Mouse (Mus musculus) urinary bladder, postnatal 10 days (tissue): Measurements from ENCODE around the gene Ssbp3.

ENCODE experiments used
- DNase-seq: peaks from one replicate; pipeline ENCODE4 v3.0.0; 2022; ENCODE audit warnings: low spot score

Ssbp3 gene

GRCm38 (mm10) chr4:107011325-107012004 lies 101.0 kb downstream of the Ssbp3 start:
- DNase-seq, result no peak

GRCm38 (mm10) chr4:107012005-107012478 lies 101.5 kb downstream of the Ssbp3 start:
- DNase-seq, result no peak

- no peak for DNase-seq
Observed at GRCm38 (mm10) chr4:107012574-107012973, 102.1 kb downstream of the Ssbp3 start.

GRCm38 (mm10) chr4:107013119-107013816 lies 102.8 kb downstream of the Ssbp3 start:
- DNase-seq, result no peak

- no peak for DNase-seq
Observed at GRCm38 (mm10) chr4:107013817-107014260, 103.3 kb downstream of the Ssbp3 start.

GRCm38 (mm10) chr4:107015971-107016511 lies 105.5 kb downstream of the Ssbp3 start:
- no peak for DNase-seq

GRCm38 (mm10) chr4:107017257-107017656 lies 106.8 kb downstream of the Ssbp3 start:
- DNase-seq, result no peak

- no peak for DNase-seq
Observed at GRCm38 (mm10) chr4:107018521-107018920, 108.0 kb downstream of the Ssbp3 start.

- DNase-seq, result no peak
Observed at GRCm38 (mm10) chr4:107019027-107019426, 108.5 kb downstream of the Ssbp3 start.

GRCm38 (mm10) chr4:107020287-107021000 lies 109.9 kb downstream of the Ssbp3 start:
- DNase-seq, result no peak

GRCm38 (mm10) chr4:107021464-107021863 lies 111.0 kb downstream of the Ssbp3 start:
- no peak for DNase-seq

GRCm38 (mm10) chr4:107024899-107025298 lies 114.4 kb downstream of the Ssbp3 start:
- no peak for DNase-seq

GRCm38 (mm10) chr4:107025369-107025768 lies 114.9 kb downstream of the Ssbp3 start:
- DNase-seq, result no peak

- no peak for DNase-seq
Observed at GRCm38 (mm10) chr4:107026451-107026850, 116.0 kb downstream of the Ssbp3 start.

GRCm38 (mm10) chr4:107035689-107036088 lies 125.2 kb downstream of the Ssbp3 start:
- no peak for DNase-seq

GRCm38 (mm10) chr4:107036985-107037384 lies 126.5 kb downstream of the Ssbp3 start:
- DNase-seq, result no peak

- DNase-seq, result no peak
Observed at GRCm38 (mm10) chr4:107038303-107038702, 127.8 kb downstream of the Ssbp3 start.

- DNase-seq, result no peak
Observed at GRCm38 (mm10) chr4:107039270-107039669, 128.8 kb downstream of the Ssbp3 start.

GRCm38 (mm10) chr4:107042304-107042703 lies 131.8 kb downstream of the Ssbp3 start:
- DNase-seq, result no peak

GRCm38 (mm10) chr4:107045188-107045587 lies 134.7 kb downstream of the Ssbp3 start:
- DNase-seq, result no peak

GRCm38 (mm10) chr4:107047806-107048205 lies 137.3 kb downstream of the Ssbp3 start:
- DNase-seq, result no peak

- no peak for DNase-seq
Observed at GRCm38 (mm10) chr4:107048568-107049162, 138.2 kb downstream of the Ssbp3 start.
